Mouse (Mus musculus) embryonic facial prominence, embryonic 11.5 days (tissue): ENCODE results near the gene Qser1. TPM values are rescaled to one million over a fixed set of nuclear protein-coding genes. Genes with fewer than 3 reads are reported as not detected.
A peak's percentile ranks its signal among the peaks of the same experiment; 100 is the strongest.

Experiments
- ATAC-seq: fragments of 200-750 bp; cut with Nextera tagmentation; replicated peaks from 2 replicates; pipeline ENCODE4 v1.8.0; 2017; ENCODE audit warnings: low read depth; ENCODE audit not compliant: insufficient number of reproducible peaks, low FRiP score, low TSS enrichment
- DNase-seq: peaks from one replicate; pipeline ENCODE4 v3.0.0-alpha.2; 2015; ENCODE audit warnings: low spot score
- H3K27ac ChIP-seq: fragments of 300-500 bp; sonication (generic); replicated peaks from 2 replicates; pipeline ENCODE4 v1.5.1; 2014; ENCODE audit warnings: mild to moderate bottlenecking, low read depth, low read length, control low read depth
- H3K27me3 ChIP-seq: fragments of 300-500 bp; sonication (generic); 2 replicates; pipeline ENCODE4 v1.6.1; 2014; ENCODE audit warnings: mild to moderate bottlenecking, low read length, moderate library complexity, mixed read lengths; ENCODE audit not compliant: control insufficient read depth, insufficient read depth
- H3K36me3 ChIP-seq: fragments of 300-500 bp; sonication (generic); replicated peaks from 2 replicates; pipeline ENCODE4 v1.6.1; 2014; ENCODE audit warnings: low read depth, mild to moderate bottlenecking, low read length, moderate library complexity, mixed read lengths; ENCODE audit not compliant: control insufficient read depth, insufficient read depth
- H3K4me1 ChIP-seq: fragments of 300-500 bp; sonication (generic); 2 replicates; pipeline ENCODE4 v1.6.1; 2014; ENCODE audit warnings: low read length, mixed read lengths; ENCODE audit not compliant: control insufficient read depth, insufficient read depth
- H3K4me2 ChIP-seq: fragments of 300-500 bp; sonication (generic); 2 replicates; pipeline ENCODE4 v1.6.1; 2014; ENCODE audit warnings: low read depth, mild to moderate bottlenecking, control low read depth, low read length, moderate library complexity
- H3K4me3 ChIP-seq: fragments of 300-500 bp; sonication (generic); 2 replicates; pipeline ENCODE4 v1.5.1; 2014; ENCODE audit warnings: low read depth, low read length, control low read depth
- H3K9ac ChIP-seq: fragments of 300-500 bp; sonication (generic); replicated peaks from 2 replicates; pipeline ENCODE4 v1.6.1; 2014; ENCODE audit warnings: mild to moderate bottlenecking, control low read depth, low read length
- H3K9me3 ChIP-seq: fragments of 300-500 bp; sonication (generic); replicated peaks from 2 replicates; pipeline ENCODE4 v1.6.1; 2016; ENCODE audit warnings: mild to moderate bottlenecking, low read length, inconsistent platforms, mixed read lengths; ENCODE audit not compliant: control insufficient read depth
- WGBS: fragments of 180-500 bp; shearing (Covaris S2); extraction: QIAGEN DNeasy Blood & Tissue Kit; methylation state at CpG from one replicate; pipeline ENCODE4 v1.1.7; 2014; 5-methylcytosine and 5-hydroxymethylcytosine counted together
- polyA plus RNA-seq: library from polyadenylated mRNA; unstranded; fragments of >200 nt; fragmentation: Nextera tagmentation; extraction: Ambion mirVana; gene quantifications from 2 replicates; pipeline ENCODE4 v1.2.1, GENCODE M21; 2014

Gene Qser1
- polyA plus RNA-seq, 1 experiment from 2014 or later = 18.8 TPM

DNA sequence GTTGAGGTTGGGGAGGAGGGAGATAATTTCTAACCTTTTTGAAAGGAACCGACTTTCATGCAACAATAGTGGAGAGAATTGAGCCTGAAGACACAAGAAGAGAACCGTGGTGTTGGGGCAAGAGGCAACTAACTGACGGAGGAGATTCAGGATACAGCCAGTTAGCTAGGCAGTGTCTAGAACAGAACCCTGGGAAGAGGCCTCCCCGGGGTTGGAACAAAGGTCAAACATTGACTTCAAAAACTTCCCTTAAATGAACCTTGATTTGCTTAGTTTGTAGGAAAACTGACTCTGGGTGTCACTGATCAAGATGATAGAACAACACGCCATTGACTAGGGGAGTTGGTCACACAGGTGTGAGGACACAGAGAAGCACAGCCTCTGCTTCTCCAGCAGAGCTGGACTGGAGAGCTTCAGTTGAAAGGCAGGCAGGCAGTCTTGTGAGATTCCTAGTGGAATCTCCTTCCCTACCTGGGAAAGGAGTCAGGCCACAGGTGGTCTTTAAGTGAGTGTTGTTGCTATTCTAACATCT is 67.8 kb downstream of the Qser1 start:
- no peaks in the 10 kb centered on the region for H3K27me3 ChIP-seq
- no peak overlapping the region for H3K4me2 ChIP-seq
- H3K27ac ChIP-seq = no peak overlapping the region
- DNase-seq (no peak), ATAC-seq (no peak)
- WGBS = 82% methylated on average over 5 of the region's 5 CpGs
- H3K9me3 ChIP-seq = no peaks in the 10 kb centered on the region
- H3K9ac ChIP-seq = no peak overlapping the region
- no peaks in the 10 kb centered on the region for H3K4me1 ChIP-seq
- no peaks in the 10 kb centered on the region for H3K36me3 ChIP-seq
- no peak overlapping the region for H3K4me3 ChIP-seq

DNA sequence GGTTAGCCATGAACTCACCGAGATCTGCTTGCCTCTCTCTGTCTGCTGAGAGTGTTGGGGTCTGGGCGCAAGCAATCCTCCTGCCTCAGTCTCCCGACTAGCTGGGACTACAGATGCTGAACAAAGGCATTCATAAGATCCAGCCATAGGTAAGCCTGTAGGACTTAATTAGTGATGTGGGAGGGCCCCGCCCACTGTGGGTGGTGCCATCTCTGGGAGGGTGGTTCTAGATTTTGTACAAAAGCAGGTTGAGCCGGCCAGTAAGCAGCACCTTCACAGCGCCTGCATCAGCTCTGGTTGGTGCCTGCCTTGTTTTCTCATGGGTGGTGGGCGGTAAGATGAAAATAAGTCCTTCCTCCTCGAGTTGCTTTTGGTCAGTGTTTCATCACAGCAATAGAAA is 70.3 kb downstream of the Qser1 start:
- peaks cover 3% of the 10 kb centered on the region; the same call in 1 of the 2 replicates for H3K27me3 ChIP-seq
- no peaks in the 10 kb centered on the region for H3K36me3 ChIP-seq
- ATAC-seq (no peak), DNase-seq (no peak)
- no peak overlapping the region for H3K27ac ChIP-seq
- H3K4me1 ChIP-seq = no peaks in the 10 kb centered on the region
- no peak overlapping the region for H3K9ac ChIP-seq
- no peak overlapping the region for H3K4me2 ChIP-seq
- 62% methylated on average over 8 of the region's 8 CpGs for WGBS
- no peak overlapping the region for H3K4me3 ChIP-seq
- no peaks in the 10 kb centered on the region for H3K9me3 ChIP-seq

DNA sequence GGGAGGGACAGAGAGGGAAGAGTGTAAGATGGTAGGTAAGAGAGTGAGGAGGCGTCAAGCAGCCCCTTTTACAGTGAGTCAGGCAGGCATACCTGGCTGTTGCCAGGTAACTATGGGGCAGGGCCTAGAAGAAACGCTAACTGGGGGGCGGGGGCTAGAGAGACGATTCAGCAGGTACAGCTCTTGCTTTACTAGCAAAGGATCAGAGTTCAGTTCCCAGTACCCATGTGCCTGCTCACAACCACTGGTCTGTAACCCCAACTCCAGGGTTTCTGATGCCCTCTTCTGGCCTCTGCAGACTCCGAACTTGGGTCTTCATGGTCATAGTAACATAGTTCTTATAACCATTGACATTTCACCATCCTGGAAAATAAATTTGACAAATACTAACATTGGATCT is 72.6 kb downstream of the Qser1 start:
- H3K9me3 ChIP-seq = no peaks in the 10 kb centered on the region
- no peak overlapping the region for H3K4me2 ChIP-seq
- H3K4me3 ChIP-seq = no peak overlapping the region
- ATAC-seq (no peak), DNase-seq (no peak)
- peaks cover 6% of the 10 kb centered on the region; the same call in 1 of the 2 replicates for H3K27me3 ChIP-seq
- H3K9ac ChIP-seq = no peak overlapping the region
- no peak overlapping the region for H3K27ac ChIP-seq
- no peaks in the 10 kb centered on the region for H3K36me3 ChIP-seq
- no peaks in the 10 kb centered on the region for H3K4me1 ChIP-seq
- WGBS = 45% methylated on average over 5 of the region's 5 CpGs

DNA sequence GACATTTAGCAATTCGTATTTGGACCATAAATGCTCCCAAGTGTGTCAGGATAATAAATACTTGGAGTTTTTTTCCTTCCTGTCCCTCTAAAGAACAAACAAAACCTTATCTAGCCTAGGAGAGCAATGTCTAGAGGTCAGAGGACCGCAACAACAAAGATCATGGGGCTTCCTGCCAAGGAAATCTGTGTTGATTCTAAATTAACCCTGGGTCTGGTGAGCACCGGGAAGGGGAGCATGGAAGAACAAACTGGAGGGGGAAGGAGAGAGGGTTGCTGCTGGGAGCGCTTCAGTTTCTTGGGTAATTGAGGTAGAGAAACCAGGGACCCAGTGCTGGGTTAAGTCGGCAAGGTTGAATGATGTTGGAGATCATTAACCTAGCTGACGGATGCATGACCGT is 73.4 kb downstream of the Qser1 start:
- H3K4me3 ChIP-seq = peak overlapping the region; percentile 70
- no peaks in the 10 kb centered on the region for H3K36me3 ChIP-seq
- DNase-seq (no peak), ATAC-seq (no peak)
- H3K4me1 ChIP-seq = no peaks in the 10 kb centered on the region
- peaks cover 6% of the 10 kb centered on the region; the same call in 1 of the 2 replicates for H3K27me3 ChIP-seq
- H3K27ac ChIP-seq = no peak overlapping the region
- WGBS = 8% methylated on average over 7 of the region's 7 CpGs
- no peak overlapping the region for H3K9ac ChIP-seq
- peak overlapping the region; percentile 98 for H3K4me2 ChIP-seq
- no peaks in the 10 kb centered on the region for H3K9me3 ChIP-seq

DNA sequence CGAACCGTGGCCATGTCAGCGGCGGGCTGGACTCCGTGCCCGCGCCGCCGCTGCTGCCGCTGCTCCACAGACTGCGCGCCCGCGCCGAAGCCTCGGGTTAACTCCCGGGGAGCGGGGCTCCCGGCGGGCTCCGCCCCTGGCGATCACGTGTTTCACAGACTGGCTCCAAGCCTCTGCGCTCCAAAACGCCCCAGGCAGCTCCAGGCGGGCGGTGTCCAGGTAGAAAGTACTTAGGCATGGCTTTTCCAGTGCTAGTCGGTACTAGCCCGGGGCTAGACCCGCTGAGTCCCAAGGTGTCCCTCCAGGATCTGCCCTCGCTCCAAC is 73.9 kb downstream of the Qser1 start, which contains the start of gene Depdc7:
TSS of gene Depdc7 (minus strand) at position 138 of the 324 bp plus-strand sequence.
- Histone ChIP-seq H3K27ac (no peak within 1 kb of the TSS), H3K4me2 (peak within 1 kb of the TSS; percentile 98), H3K4me3 (peak within 1 kb of the TSS; percentile 70), H3K9me3 (no peaks in the 10 kb centered on the region), H3K27me3 (peaks cover 6% of the 10 kb centered on the region; the same call in 1 of the 2 replicates), H3K9ac (peak within 1 kb of the TSS; percentile 75), H3K4me1 (no peaks in the 10 kb centered on the region), H3K36me3 (no peaks in the 10 kb centered on the region)
- ATAC-seq (peak; percentile 82), DNase-seq (peak; percentile 87)
- WGBS = 0% methylated on average over 13 of the region's 31 CpGs

DNA sequence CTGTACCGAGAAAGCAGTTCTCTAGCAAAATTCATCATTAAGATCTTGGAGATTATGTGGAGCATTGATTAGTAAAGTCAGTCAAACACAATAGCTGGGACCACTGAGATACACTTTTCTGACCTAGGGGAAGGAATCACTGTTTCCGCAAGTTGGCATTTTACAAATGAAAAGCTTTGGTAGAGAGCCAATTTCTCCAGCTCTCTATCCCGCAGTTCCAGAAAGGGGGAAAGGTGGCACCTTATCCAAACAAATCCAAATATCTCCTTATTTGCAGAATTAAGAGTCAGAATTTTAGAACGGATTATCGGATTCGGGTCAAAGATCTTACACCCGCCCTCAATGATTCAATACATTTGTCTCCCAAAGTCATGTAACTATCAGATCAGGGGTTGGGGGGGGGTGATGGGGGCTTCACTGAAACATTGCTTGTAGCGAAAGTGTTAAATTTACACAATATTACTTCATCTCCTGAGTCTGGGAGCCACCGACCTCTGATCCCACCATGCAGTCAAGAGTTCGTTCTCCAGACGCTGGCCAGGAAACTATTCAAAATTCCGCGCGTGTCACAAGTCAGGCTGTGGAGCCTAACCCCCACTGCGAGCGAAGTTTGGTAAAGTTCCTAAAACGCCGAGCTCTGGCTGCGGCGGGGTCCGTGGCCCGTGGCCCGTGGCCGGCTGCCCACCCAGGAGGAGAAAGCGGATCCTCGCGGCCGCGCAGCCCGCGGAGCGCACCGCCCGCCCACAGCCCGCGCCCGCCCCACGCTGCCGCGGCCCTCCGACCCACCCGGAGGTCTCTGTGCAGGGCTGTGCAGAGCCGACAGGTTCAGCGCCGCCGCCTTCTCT is 74.4 kb downstream of the Qser1 start:
- peak overlapping the region; percentile 98 for H3K4me2 ChIP-seq
- 6% methylated on average over 39 of the region's 46 CpGs for WGBS
- no peak overlapping the region for H3K27ac ChIP-seq
- no peaks in the 10 kb centered on the region for H3K36me3 ChIP-seq
- no peaks in the 10 kb centered on the region for H3K4me1 ChIP-seq
- peak overlapping the region; percentile 70 for H3K4me3 ChIP-seq
- DNase-seq = no peak
- ATAC-seq = peak; percentile 37; the same call in 1 of the 2 replicates
- H3K9me3 ChIP-seq = no peaks in the 10 kb centered on the region
- H3K9ac ChIP-seq = peak overlapping the region; percentile 75
- peaks cover 6% of the 10 kb centered on the region; the same call in 1 of the 2 replicates for H3K27me3 ChIP-seq

DNA sequence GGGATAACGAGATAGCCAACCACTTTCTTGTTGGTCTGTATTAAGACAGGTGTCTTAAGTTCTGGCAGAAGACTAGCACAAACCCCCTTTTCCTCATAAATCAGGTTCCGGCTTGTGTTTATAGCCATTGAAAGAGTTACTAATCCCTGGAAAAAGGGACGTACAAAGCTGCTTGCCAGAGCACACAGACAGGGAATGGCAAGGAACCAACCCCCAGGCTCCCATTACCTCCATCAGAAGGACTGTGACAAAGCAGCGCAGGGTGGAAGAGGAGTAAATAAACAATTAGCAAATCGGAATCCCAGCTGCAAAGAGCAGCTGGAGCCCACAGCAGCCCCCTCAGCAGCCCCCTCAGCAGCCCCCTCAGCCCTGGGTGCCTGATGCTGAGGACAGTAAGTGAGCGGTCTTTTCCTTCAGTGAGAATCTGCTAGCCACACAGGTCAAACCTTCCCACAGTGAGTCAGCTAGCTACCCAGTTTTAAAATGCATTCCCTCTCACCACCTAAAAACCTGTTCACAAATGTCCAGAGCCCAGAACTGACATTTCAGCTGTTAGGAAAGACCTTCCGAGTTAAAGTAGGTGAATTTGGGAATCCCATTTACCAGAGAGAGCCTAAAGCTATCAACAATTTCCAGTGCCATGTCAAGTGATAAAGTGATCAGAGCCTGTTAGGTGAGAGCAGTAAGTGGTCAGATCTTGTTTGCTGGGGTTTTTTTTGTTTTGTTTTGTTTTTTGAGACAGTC is 75.4 kb downstream of the Qser1 start:
- WGBS = 29% methylated on average over 7 of the region's 7 CpGs
- ATAC-seq = no peak
- Histone ChIP-seq H3K27ac (no peak overlapping the region), H3K36me3 (no peaks in the 10 kb centered on the region), H3K4me1 (no peaks in the 10 kb centered on the region), H3K4me2 (no peak overlapping the region), H3K9ac (no peak overlapping the region; the same call in 1 of the 2 replicates), H3K27me3 (peaks cover 6% of the 10 kb centered on the region; the same call in 1 of the 2 replicates), H3K4me3 (no peak overlapping the region), H3K9me3 (no peaks in the 10 kb centered on the region)
- DNase-seq = no peak
